Mouse (Mus musculus): Measurements from ENCODE around the gene Sec31a. TPM values are rescaled to one million over a fixed set of nuclear protein-coding genes. Genes with fewer than 3 reads are reported as not detected.

Gene Sec31a
- total RNA-seq (2014; fragmentation: Nextera tagmentation) (173 and 224 TPM in 2 replicates), total RNA-seq (2017) (69.5 and 71.0 TPM in 2 replicates), polyA plus RNA-seq (2012) (132 and 146 TPM in 2 replicates)

- DNase-seq (ENCODE audit: low spot score) (peak; percentile 94), ATAC-seq (ENCODE audit: extremely low read depth, insufficient number of reproducible peaks, low FRiP score, poor library complexity, severe bottlenecking) (peak; percentile 91)
- TF ChIP-seq GATA1 (IDR thresholded peaks at IDR 0.05; ENCODE audit: borderline replicate concordance, low read length) (no peak), TAL1 (conservative IDR thresholded peaks at IDR 0.05; ENCODE audit: low read depth, low read length) (no peak), GATA2 (IDR thresholded peaks at IDR 0.05; ENCODE audit: borderline replicate concordance, low read depth, low read length) (no peak), POLR2AphosphoS5 (IDR thresholded peaks at IDR 0.05; ENCODE audit: insufficient replicate concordance, low read depth, low read length) (0 out of 2 replicates have a peak, but pooled peaks have one; percentile 31), CTCF (IDR thresholded peaks at IDR 0.05; ENCODE audit: low read depth, low read length) (no peak)
- no peaks in the 10 kb centered on the region for H3K9me3 ChIP-seq (replicated peaks)
- peaks cover 53% of the 10 kb centered on the region for H3K36me3 ChIP-seq (replicated peaks)
- peak within 1 kb of the TSS; percentile 99 for H3K4me3 ChIP-seq (ENCODE audit: low read depth, low read length)
- H3K4me1 ChIP-seq (ENCODE audit: insufficient read depth, low read depth, low read length) = peaks cover 36% of the 10 kb centered on the region
- H3K27me3 ChIP-seq (ENCODE audit: insufficient read depth, low read length) = no peaks in the 10 kb centered on the region
Measured at GRCm38 (mm10) chr5:100415761-100416590, at the start of gene Sec31a. Sec31a (minus strand) TSS chr5:100416234.

GRCm38 (mm10) chr5:100462374-100462773 is 46.3 kb upstream of the Sec31a start:
- no peaks in the 10 kb centered on the region for H3K27me3 ChIP-seq (ENCODE audit: insufficient read depth, low read length)
- peak; percentile 63 for DNase-seq (ENCODE audit: low spot score)
- no peak overlapping the region; the same call in 1 of the 2 replicates for H3K4me3 ChIP-seq (ENCODE audit: low read depth, low read length)
- peaks cover 44% of the 10 kb centered on the region for H3K4me1 ChIP-seq (ENCODE audit: insufficient read depth, low read depth, low read length)
- H3K36me3 ChIP-seq (replicated peaks) = peaks cover 83% of the 10 kb centered on the region
- no peaks in the 10 kb centered on the region for H3K9me3 ChIP-seq (replicated peaks)
- peak; percentile 83 for ATAC-seq (ENCODE audit: extremely low read depth, insufficient number of reproducible peaks, low FRiP score, poor library complexity, severe bottlenecking)
- TF ChIP-seq TAL1 (conservative IDR thresholded peaks at IDR 0.05; ENCODE audit: low read depth, low read length) = peak; percentile 29; the same call in 1 of the 2 replicates
- TF ChIP-seq GATA2 (IDR thresholded peaks at IDR 0.05; ENCODE audit: borderline replicate concordance, low read depth, low read length) = no peak

- H3K4me3 ChIP-seq (ENCODE audit: low read depth, low read length) = no peak overlapping the region
- TF ChIP-seq GATA2 (IDR thresholded peaks at IDR 0.05; ENCODE audit: borderline replicate concordance, low read depth, low read length) (no peak), GATA1 (IDR thresholded peaks at IDR 0.05; ENCODE audit: borderline replicate concordance, low read length) (no peak)
- ATAC-seq (ENCODE audit: extremely low read depth, insufficient number of reproducible peaks, low FRiP score, poor library complexity, severe bottlenecking) = no peak
- peaks cover 83% of the 10 kb centered on the region for H3K36me3 ChIP-seq (replicated peaks)
- no peaks in the 10 kb centered on the region for H3K9me3 ChIP-seq (replicated peaks)
- no peak for DNase-seq (ENCODE audit: low spot score)
- peaks cover 43% of the 10 kb centered on the region for H3K4me1 ChIP-seq (ENCODE audit: insufficient read depth, low read depth, low read length)
- no peaks in the 10 kb centered on the region for H3K27me3 ChIP-seq (ENCODE audit: insufficient read depth, low read length)
Measured at GRCm38 (mm10) chr5:100461526-100461925, 45.5 kb upstream of the Sec31a start.

- peaks cover 83% of the 10 kb centered on the region for H3K36me3 ChIP-seq (replicated peaks)
- H3K9me3 ChIP-seq (replicated peaks) = no peaks in the 10 kb centered on the region
- no peak for TF ChIP-seq CTCF (IDR thresholded peaks at IDR 0.05; ENCODE audit: low read depth, low read length)
- no peak for TF ChIP-seq TAL1 (conservative IDR thresholded peaks at IDR 0.05; ENCODE audit: low read depth, low read length)
- TF ChIP-seq GATA2 (IDR thresholded peaks at IDR 0.05; ENCODE audit: borderline replicate concordance, low read depth, low read length) = no peak
- TF ChIP-seq GATA1 (IDR thresholded peaks at IDR 0.05; ENCODE audit: borderline replicate concordance, low read length) = no peak
- no peak for TF ChIP-seq POLR2AphosphoS5 (IDR thresholded peaks at IDR 0.05; ENCODE audit: insufficient replicate concordance, low read depth, low read length)
- H3K4me3 ChIP-seq (ENCODE audit: low read depth, low read length) = no peak overlapping the region
- no peaks in the 10 kb centered on the region for H3K27me3 ChIP-seq (ENCODE audit: insufficient read depth, low read length)
- DNase-seq (ENCODE audit: low spot score) (no peak), ATAC-seq (ENCODE audit: extremely low read depth, insufficient number of reproducible peaks, low FRiP score, poor library complexity, severe bottlenecking) (no peak)
- H3K4me1 ChIP-seq (ENCODE audit: insufficient read depth, low read depth, low read length) = peaks cover 34% of the 10 kb centered on the region
Measured at GRCm38 (mm10) chr5:100459468-100459867, 43.4 kb upstream of the Sec31a start.

- ATAC-seq (ENCODE audit: extremely low read depth, insufficient number of reproducible peaks, low FRiP score, poor library complexity, severe bottlenecking) (no peak), DNase-seq (ENCODE audit: low spot score) (no peak)
- no peaks in the 10 kb centered on the region for H3K9me3 ChIP-seq (replicated peaks)
- H3K4me3 ChIP-seq (ENCODE audit: low read depth, low read length) = no peak overlapping the region
- peaks cover 97% of the 10 kb centered on the region for H3K36me3 ChIP-seq (replicated peaks)
- TF ChIP-seq TAL1 (conservative IDR thresholded peaks at IDR 0.05; ENCODE audit: low read depth, low read length) (no peak), GATA2 (IDR thresholded peaks at IDR 0.05; ENCODE audit: borderline replicate concordance, low read depth, low read length) (no peak), GATA1 (IDR thresholded peaks at IDR 0.05; ENCODE audit: borderline replicate concordance, low read length) (no peak), POLR2AphosphoS5 (IDR thresholded peaks at IDR 0.05; ENCODE audit: insufficient replicate concordance, low read depth, low read length) (no peak), CTCF (IDR thresholded peaks at IDR 0.05; ENCODE audit: low read depth, low read length) (no peak)
- H3K27me3 ChIP-seq (ENCODE audit: insufficient read depth, low read length) = no peaks in the 10 kb centered on the region
- H3K4me1 ChIP-seq (ENCODE audit: insufficient read depth, low read depth, low read length) = no peaks in the 10 kb centered on the region; the same call in 1 of the 2 replicates
Measured at GRCm38 (mm10) chr5:100451871-100452270, 35.8 kb upstream of the Sec31a start.

GRCm38 (mm10) chr5:100438796-100439195 is 22.8 kb upstream of the Sec31a start:
- no peak overlapping the region for H3K4me3 ChIP-seq (ENCODE audit: low read depth, low read length)
- no peaks in the 10 kb centered on the region for H3K27me3 ChIP-seq (ENCODE audit: insufficient read depth, low read length)
- DNase-seq (ENCODE audit: low spot score) = no peak
- H3K9me3 ChIP-seq (replicated peaks) = peaks cover 6% of the 10 kb centered on the region
- H3K36me3 ChIP-seq (replicated peaks) = peaks cover 76% of the 10 kb centered on the region
- peaks cover 8% of the 10 kb centered on the region for H3K4me1 ChIP-seq (ENCODE audit: insufficient read depth, low read depth, low read length)
- no peak for ATAC-seq (ENCODE audit: extremely low read depth, insufficient number of reproducible peaks, low FRiP score, poor library complexity, severe bottlenecking)
- TF ChIP-seq CTCF (IDR thresholded peaks at IDR 0.05; ENCODE audit: low read depth, low read length) (no peak), POLR2AphosphoS5 (IDR thresholded peaks at IDR 0.05; ENCODE audit: insufficient replicate concordance, low read depth, low read length) (no peak)
